Mouse (Mus musculus): ENCODE data around the gene Birc7. TPM values are rescaled to one million over a fixed set of nuclear protein-coding genes. Genes with fewer than 3 reads are reported as not detected.

Birc7 gene
- polyA plus RNA-seq, 1 experiment: not detected

DNA sequence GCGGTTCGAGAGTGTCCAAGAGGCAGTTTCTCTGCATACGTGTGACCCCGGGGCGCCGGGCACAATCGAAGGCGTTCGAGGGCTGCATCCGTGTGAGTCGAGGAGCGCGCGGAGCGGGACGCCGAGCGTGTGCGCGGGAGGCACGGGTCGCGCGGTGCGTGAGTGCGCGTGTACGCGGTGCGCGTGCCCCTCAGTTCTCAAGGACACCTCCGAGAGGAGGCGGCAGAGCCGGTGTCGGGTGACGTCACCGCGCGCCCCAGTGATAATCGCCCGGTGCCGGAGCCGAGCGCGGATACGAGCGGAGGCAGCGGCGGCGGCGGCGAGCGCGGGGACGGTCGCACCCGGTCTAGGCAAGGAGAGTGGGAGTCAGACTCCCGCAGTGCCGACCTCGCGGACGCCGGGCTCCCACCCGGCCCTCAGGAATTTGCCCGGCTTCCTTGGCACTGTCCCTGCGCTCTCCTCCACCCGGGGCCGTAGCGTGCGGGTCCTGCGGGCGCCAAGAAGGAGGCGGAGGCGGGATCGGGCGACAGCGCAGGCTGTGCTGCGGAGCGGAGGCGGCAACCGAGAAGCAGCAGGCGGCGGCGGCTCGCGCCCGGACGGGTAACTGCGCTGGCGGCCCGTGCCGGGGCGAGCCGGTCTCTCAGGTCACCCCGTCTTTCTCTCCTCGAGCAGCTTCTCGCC is 35.8 kb upstream of the Birc7 start:
- Histone ChIP-seq H3K36me3 (replicated peaks; ENCODE audit: low read length) (no peaks in the 10 kb centered on the region), H3K4me3 (replicated peaks) (peak overlapping the region; percentile 86), H3K4me1 (peaks cover 24% of the 10 kb centered on the region), H3K27me3 (replicated peaks) (peaks cover 100% of the 10 kb centered on the region), H3K9me3 (no peaks in the 10 kb centered on the region)
- no peak for TF ChIP-seq FLI1 (IDR thresholded peaks at IDR 0.05; ENCODE audit: low read length)
- TF ChIP-seq GATA1 (IDR thresholded peaks at IDR 0.05; ENCODE audit: borderline replicate concordance, low read length): no peak

GRCm38 (mm10) chr2:180893537-180894028 is 35.2 kb upstream of the Birc7 start:
- Histone ChIP-seq H3K27me3 (replicated peaks) (peaks cover 99% of the 10 kb centered on the region), H3K9me3 (no peaks in the 10 kb centered on the region), H3K36me3 (replicated peaks; ENCODE audit: low read length) (no peaks in the 10 kb centered on the region), H3K4me3 (replicated peaks) (peak overlapping the region; percentile 86), H3K4me1 (peaks cover 24% of the 10 kb centered on the region)
- TF ChIP-seq GATA1 (IDR thresholded peaks at IDR 0.05; ENCODE audit: borderline replicate concordance, low read length) (no peak), FLI1 (IDR thresholded peaks at IDR 0.05; ENCODE audit: low read length) (no peak)

- TF ChIP-seq GATA1 (IDR thresholded peaks at IDR 0.05; ENCODE audit: borderline replicate concordance, low read length): no peak
- TF ChIP-seq FLI1 (IDR thresholded peaks at IDR 0.05; ENCODE audit: low read length): no peak
These were observed 34.7 kb upstream of the Birc7 start for GRCm38 (mm10) chr2:180894029-180894623.

GRCm38 (mm10) chr2:180894734-180895133 is 34.1 kb upstream of the Birc7 start:
- no peak for TF ChIP-seq GATA1 (IDR thresholded peaks at IDR 0.05; ENCODE audit: borderline replicate concordance, low read length)
- no peak for TF ChIP-seq FLI1 (IDR thresholded peaks at IDR 0.05; ENCODE audit: low read length)
- Histone ChIP-seq H3K36me3 (replicated peaks; ENCODE audit: low read length) (no peaks in the 10 kb centered on the region), H3K4me3 (replicated peaks) (peak overlapping the region; percentile 11), H3K27me3 (replicated peaks) (peaks cover 99% of the 10 kb centered on the region), H3K9me3 (peaks cover 5% of the 10 kb centered on the region), H3K4me1 (peaks cover 24% of the 10 kb centered on the region)

More at GRCm38 (mm10) chr2:180894029-180894623, 34.7 kb upstream of the Birc7 start:
- H3K36me3 ChIP-seq (replicated peaks; ENCODE audit: low read length): no peaks in the 10 kb centered on the region
- peak overlapping the region; percentile 10 for H3K4me3 ChIP-seq (replicated peaks)
- H3K27me3 ChIP-seq (replicated peaks): peaks cover 99% of the 10 kb centered on the region
- peaks cover 24% of the 10 kb centered on the region for H3K4me1 ChIP-seq
- no peaks in the 10 kb centered on the region for H3K9me3 ChIP-seq

GRCm38 (mm10) chr2:180895321-180895720 is 33.5 kb upstream of the Birc7 start:
- H3K4me1 ChIP-seq: peaks cover 24% of the 10 kb centered on the region
- TF ChIP-seq FLI1 (IDR thresholded peaks at IDR 0.05; ENCODE audit: low read length) (no peak), GATA1 (IDR thresholded peaks at IDR 0.05; ENCODE audit: borderline replicate concordance, low read length) (no peak)
- H3K9me3 ChIP-seq: peaks cover 9% of the 10 kb centered on the region
- H3K4me3 ChIP-seq (replicated peaks): no peak overlapping the region
- H3K36me3 ChIP-seq (replicated peaks; ENCODE audit: low read length): no peaks in the 10 kb centered on the region
- H3K27me3 ChIP-seq (replicated peaks): peaks cover 96% of the 10 kb centered on the region

GRCm38 (mm10) chr2:180895837-180896525 is 32.8 kb upstream of the Birc7 start:
- TF ChIP-seq FLI1 (IDR thresholded peaks at IDR 0.05; ENCODE audit: low read length) (no peak), GATA1 (IDR thresholded peaks at IDR 0.05; ENCODE audit: borderline replicate concordance, low read length) (no peak)
- H3K36me3 ChIP-seq (replicated peaks; ENCODE audit: low read length): no peaks in the 10 kb centered on the region
- H3K27me3 ChIP-seq (replicated peaks): peaks cover 94% of the 10 kb centered on the region
- peaks cover 24% of the 10 kb centered on the region for H3K4me1 ChIP-seq
- no peak overlapping the region for H3K4me3 ChIP-seq (replicated peaks)
- peaks cover 9% of the 10 kb centered on the region for H3K9me3 ChIP-seq

GRCm38 (mm10) chr2:180896819-180897625 is 31.8 kb upstream of the Birc7 start:
- no peaks in the 10 kb centered on the region for H3K36me3 ChIP-seq (replicated peaks; ENCODE audit: low read length)
- peaks cover 9% of the 10 kb centered on the region for H3K9me3 ChIP-seq
- H3K4me3 ChIP-seq (replicated peaks): no peak overlapping the region
- H3K27me3 ChIP-seq (replicated peaks): peaks cover 85% of the 10 kb centered on the region
- H3K4me1 ChIP-seq: peaks cover 24% of the 10 kb centered on the region
- TF ChIP-seq GATA1 (IDR thresholded peaks at IDR 0.05; ENCODE audit: borderline replicate concordance, low read length) (no peak), FLI1 (IDR thresholded peaks at IDR 0.05; ENCODE audit: low read length) (no peak)

DNA sequence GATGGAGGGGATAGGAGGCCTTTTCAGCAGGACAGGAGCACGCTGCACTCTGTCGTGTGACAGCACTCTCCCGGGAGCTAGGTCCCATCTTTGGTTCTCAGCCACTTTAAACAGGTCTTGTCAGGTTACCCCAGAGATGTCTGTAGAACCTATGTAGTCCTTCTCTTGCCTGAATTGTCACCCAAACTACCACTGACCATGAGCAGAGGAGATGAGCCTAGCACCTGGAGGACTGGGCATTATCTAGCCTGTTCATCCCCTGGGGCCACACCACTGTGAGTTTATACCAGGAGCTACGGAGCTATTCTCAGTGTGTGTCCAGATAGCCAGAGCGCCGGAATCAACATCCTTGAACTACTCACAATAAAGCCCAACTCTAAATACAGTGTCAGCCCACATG is 31.0 kb upstream of the Birc7 start:
- H3K27me3 ChIP-seq (replicated peaks): peaks cover 77% of the 10 kb centered on the region
- no peak for TF ChIP-seq FLI1 (IDR thresholded peaks at IDR 0.05; ENCODE audit: low read length)
- no peak for TF ChIP-seq GATA1 (IDR thresholded peaks at IDR 0.05; ENCODE audit: borderline replicate concordance, low read length)
- H3K4me1 ChIP-seq: peaks cover 20% of the 10 kb centered on the region
- H3K36me3 ChIP-seq (replicated peaks; ENCODE audit: low read length): peaks cover 5% of the 10 kb centered on the region
- H3K4me3 ChIP-seq (replicated peaks): no peak overlapping the region
- H3K9me3 ChIP-seq: peaks cover 9% of the 10 kb centered on the region

DNA sequence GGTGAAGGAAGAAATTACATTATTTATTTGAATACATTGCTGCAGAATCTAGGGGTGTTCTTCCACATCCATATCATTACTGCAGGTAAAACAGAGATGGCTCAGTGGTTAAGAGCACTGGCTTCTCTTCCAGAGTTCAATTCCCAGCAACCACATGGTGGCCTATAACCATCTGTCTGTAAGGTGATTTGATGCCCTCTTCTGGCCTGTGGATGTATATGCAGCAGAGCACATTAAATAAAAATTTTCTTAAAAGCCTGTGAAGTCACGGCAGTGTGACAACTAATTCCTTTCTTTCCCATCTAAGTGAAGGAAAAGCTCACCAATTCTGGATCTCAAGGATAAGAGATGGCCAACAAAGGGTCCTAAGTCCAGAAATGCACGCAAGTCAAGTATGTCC is 26.7 kb upstream of the Birc7 start:
- H3K27me3 ChIP-seq (replicated peaks): peaks cover 35% of the 10 kb centered on the region
- H3K4me3 ChIP-seq (replicated peaks): no peak overlapping the region
- peaks cover 15% of the 10 kb centered on the region for H3K4me1 ChIP-seq
- H3K9me3 ChIP-seq: peaks cover 9% of the 10 kb centered on the region
- H3K36me3 ChIP-seq (replicated peaks; ENCODE audit: low read length): peaks cover 43% of the 10 kb centered on the region
- TF ChIP-seq GATA1 (IDR thresholded peaks at IDR 0.05; ENCODE audit: borderline replicate concordance, low read length) (no peak), FLI1 (IDR thresholded peaks at IDR 0.05; ENCODE audit: low read length) (no peak)

Data from megakaryocyte, embryonic 14.5 days (primary cell).